Mouse (Mus musculus): ENCODE data around the gene Osbpl10.

DNA sequence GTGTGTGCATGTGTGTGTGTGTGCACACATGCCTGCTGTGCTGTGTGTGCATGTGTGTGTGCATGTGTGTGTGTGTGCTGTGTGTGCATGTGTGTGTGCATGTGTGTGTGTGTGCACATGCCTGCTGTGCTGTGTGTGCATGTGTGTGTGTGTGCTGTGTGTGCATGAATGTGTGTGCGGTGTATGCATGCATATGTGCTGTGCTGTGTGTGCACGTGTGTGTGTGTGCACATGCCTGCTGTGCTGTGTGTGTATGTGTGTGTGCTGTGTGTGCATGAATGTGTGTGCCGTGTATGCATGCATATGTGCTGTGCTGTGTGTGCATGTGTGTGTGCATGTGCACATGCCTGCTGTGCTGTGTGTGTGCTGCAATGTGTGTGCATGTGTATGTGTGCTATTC, 9.7 kb downstream of the Osbpl10 start:
- peak; percentile 32; the same call in 1 of the 3 replicates for TF ChIP-seq GATA1 (IDR thresholded peaks at IDR 0.05; ENCODE audit: borderline replicate concordance, low read length)
- TF ChIP-seq FLI1 (IDR thresholded peaks at IDR 0.05; ENCODE audit: low read length): no peak
